Mouse (Mus musculus) ZHBTc4 (cell line): ENCODE measurements at regions not wholly inside any gene's neighbourhood (a gene's known extent, or its start where the extent isn't known, plus 50 kb on each side); places are given as distances from the start of the nearest gene placed in this dataset.
A peak's percentile ranks its signal among the peaks of the same experiment; 100 is the strongest.
"Not testable (repeated sequence)": the region's sequence is repeated elsewhere in the genome, so short reads cannot be mapped to it uniquely, and the experiment has no call there.

ENCODE experiments used
- DNase-seq: peaks from one replicate; pipeline ENCODE4 v3.0.0-alpha.2; 2011; ENCODE audit warnings: low read depth, low spot score

DNA sequence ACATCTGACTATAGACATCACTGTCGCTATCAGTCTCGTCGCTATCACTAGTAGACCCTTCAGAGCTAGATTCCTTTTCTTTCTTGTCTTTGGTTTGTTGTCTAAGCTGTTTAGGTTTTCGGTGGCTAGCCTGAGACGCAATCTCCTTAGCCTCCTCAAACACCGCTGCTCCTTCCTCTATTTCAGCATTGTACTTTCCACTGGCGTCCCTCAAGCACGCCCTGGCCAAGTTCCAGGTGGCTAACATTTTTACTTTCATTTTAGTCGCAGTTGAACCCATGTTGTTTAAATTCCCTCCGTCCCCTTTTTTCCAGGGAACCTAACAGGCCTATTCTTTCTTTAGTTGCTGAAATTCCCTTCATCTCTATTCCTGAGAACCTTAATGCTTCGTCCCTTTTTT lies 95.1 kb downstream of the Mtnr1a start:
- DNase-seq: not testable (repeated sequence)

DNA sequence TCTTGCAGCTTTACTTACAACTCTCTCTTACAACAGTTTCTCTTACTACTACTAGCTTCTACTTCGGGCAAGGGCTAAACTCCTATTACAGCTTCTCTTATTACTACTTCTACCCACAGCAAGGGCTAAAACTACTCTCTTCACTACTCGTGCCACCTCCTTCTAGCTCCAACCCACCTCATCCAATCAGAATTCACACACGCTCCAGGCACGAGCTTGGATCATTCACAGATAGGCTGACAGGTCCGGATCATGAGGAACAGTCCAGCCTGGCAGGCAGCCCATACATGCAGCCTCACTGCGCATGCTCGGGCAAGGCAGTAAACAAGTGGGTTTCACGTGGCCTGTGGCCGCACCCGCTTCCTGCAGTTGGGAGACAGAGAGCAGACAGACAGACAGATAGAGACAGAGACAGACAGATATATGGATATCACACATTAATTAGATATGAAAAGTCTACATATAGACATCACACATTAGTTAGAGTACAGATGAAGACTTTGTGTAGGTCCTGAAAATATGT lies 96.2 kb downstream of the Mtnr1a start:
- DNase-seq: peak; percentile 12
